ENCODE assay signal across 8 mouse cellular contexts in the genomic region with DNA sequence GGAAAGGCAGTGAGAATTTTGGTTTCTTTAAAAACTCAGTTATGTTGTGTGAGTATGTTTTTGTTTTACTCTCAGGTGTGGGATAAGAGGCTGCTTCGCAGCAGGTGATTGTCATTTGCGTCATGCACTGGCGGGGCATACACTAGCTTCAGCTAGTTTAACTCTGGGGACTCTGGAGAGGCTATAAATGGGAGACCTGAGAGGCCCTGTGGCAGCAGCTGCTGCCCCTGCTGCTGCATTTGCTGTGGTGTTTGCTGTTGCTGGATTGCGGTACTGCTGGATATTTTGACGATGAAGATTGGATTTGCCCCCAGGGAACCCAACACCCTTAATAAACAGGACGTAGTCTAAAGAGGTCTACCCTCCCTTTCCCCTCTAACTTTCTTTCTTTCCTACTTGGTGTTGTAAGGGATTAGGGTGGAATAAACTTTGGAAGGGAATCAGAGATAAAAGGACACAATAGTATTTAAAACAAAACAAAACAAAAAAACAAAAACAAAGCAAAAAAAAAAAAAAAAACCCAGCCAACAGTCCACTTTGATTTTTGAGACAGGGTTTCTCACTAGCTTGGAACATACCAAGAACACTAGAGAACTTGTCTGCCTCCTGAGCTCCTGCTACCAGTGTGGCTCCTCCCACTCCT. TPM values are rescaled to one million over a fixed set of nuclear protein-coding genes. Genes with fewer than 3 reads are reported as not detected.
A peak's percentile ranks its signal among the peaks of the same experiment; 100 is the strongest.
DNase-seq lines count a peak whose midpoint lies in the region; ATAC-seq and TF ChIP-seq lines count a peak whose summit lies in the region.

No protein-coding gene starts in this region.

- TF ChIP-seq EP300 in lung, postnatal 0 days (IDR thresholded peaks at IDR 0.05) = no peak

- TF ChIP-seq POLR2A in bone marrow, adult 2 months (IDR thresholded peaks at IDR 0.05; ENCODE audit: borderline replicate concordance, control insufficient read depth, low read depth, low read length) = no peak

- no peak for TF ChIP-seq CTCF in bone marrow, adult 2 months (IDR thresholded peaks at IDR 0.05; ENCODE audit: control insufficient read depth, insufficient read depth, low read length)
- no peak for TF ChIP-seq CTCF in lung, postnatal 0 days (IDR thresholded peaks at IDR 0.05)

- no peaks in the 10 kb centered on the region for H3K9me3 ChIP-seq in hindbrain, embryonic 14.5 days (ENCODE audit: control insufficient read depth, low read length)
- H3K9me3 ChIP-seq in lung, postnatal 0 days (ENCODE audit: low read length) = no peaks in the 10 kb centered on the region

- no peaks in the 10 kb centered on the region for H3K27me3 ChIP-seq in hindbrain, embryonic 14.5 days (ENCODE audit: control insufficient read depth, insufficient read depth, low read length)
- H3K27me3 ChIP-seq in lung, postnatal 0 days (replicated peaks; ENCODE audit: insufficient read depth, low read length) = no peaks in the 10 kb centered on the region

- H3K4me1 ChIP-seq in bone marrow, adult 2 months (ENCODE audit: control insufficient read depth, insufficient read depth, low read length) = peaks cover 3% of the 10 kb centered on the region; the same call in 1 of the 2 replicates
- H3K4me1 ChIP-seq in hindbrain, embryonic 14.5 days (replicated peaks; ENCODE audit: control insufficient read depth, insufficient read depth, low read length) = 0 out of 2 replicates have a peak, but pooled peaks cover 11% of the 10 kb centered on the region
- H3K4me1 ChIP-seq in lung, postnatal 0 days (ENCODE audit: insufficient read depth, low read depth, low read length) = no peaks in the 10 kb centered on the region

- peak; percentile 67 for DNase-seq in embryo, embryonic 10.5 days (ENCODE audit: low spot score)
- no peak for DNase-seq in embryo, embryonic 9.5 days (ENCODE audit: extremely low spot score)
- no peak for DNase-seq in hindbrain, embryonic 14.5 days (ENCODE audit: low spot score)
- peak; percentile 76 for DNase-seq in lung, postnatal 0 days (ENCODE audit: low spot score)
- DNase-seq in adrenal gland, adult 8-10 months = no peak
- no peak for DNase-seq in left cerebral cortex, adult 18-20 months (ENCODE audit: low spot score in 2 of 2)
- DNase-seq in urinary bladder, postnatal 4 days (ENCODE audit: low spot score in 2 of 2) = no peak

- H3K36me3 ChIP-seq in hindbrain, embryonic 14.5 days (replicated peaks; ENCODE audit: control insufficient read depth, insufficient read depth) = no peaks in the 10 kb centered on the region
- H3K36me3 ChIP-seq in lung, postnatal 0 days (ENCODE audit: insufficient read depth, low read length) = no peaks in the 10 kb centered on the region

- ATAC-seq in hindbrain, embryonic 14.5 days (ENCODE audit: low FRiP score) = no peak
- no peak for ATAC-seq in lung, postnatal 0 days

- no peak overlapping the region for H3K4me3 ChIP-seq in bone marrow, adult 2 months (replicated peaks; ENCODE audit: control insufficient read depth, low read depth, low read length)
- H3K4me3 ChIP-seq in hindbrain, embryonic 14.5 days (replicated peaks; ENCODE audit: low read length) = peak overlapping the region; percentile 14
- H3K4me3 ChIP-seq in lung, postnatal 0 days (ENCODE audit: low read depth, low read length) = no peak overlapping the region

- peak overlapping the region; percentile 35; the same call in 1 of the 2 replicates for H3K27ac ChIP-seq in bone marrow, adult 2 months (ENCODE audit: control insufficient read depth, insufficient read depth, low read depth, low read length, poor library complexity)
- H3K27ac ChIP-seq in hindbrain, embryonic 14.5 days = no peak overlapping the region
- no peak overlapping the region for H3K27ac ChIP-seq in lung, postnatal 0 days (ENCODE audit: low read length)

- peak overlapping the region; percentile 50 for H3K4me2 ChIP-seq in hindbrain, embryonic 14.5 days (replicated peaks)
- no peak overlapping the region for H3K4me2 ChIP-seq in lung, postnatal 0 days (replicated peaks; ENCODE audit: low read depth, low read length)

- 60% methylated on average over 6 of the region's 6 CpGs for WGBS in bone marrow, adult 2 months
- 39% methylated on average over 6 of the region's 6 CpGs for WGBS in hindbrain, embryonic 14.5 days
- WGBS in lung, postnatal 0 days = 29% methylated on average over 6 of the region's 6 CpGs

- no peak overlapping the region for H3K9ac ChIP-seq in hindbrain, embryonic 14.5 days
- no peak overlapping the region for H3K9ac ChIP-seq in lung, postnatal 0 days (replicated peaks; ENCODE audit: low read depth)

RNA-seq across cellular contexts. Expression of gene Slc4a8, which starts 14.9 kb away (rescaled TPM):
- polyA plus RNA-seq in bone marrow, adult 2 months (2011; ENCODE audit: insufficient read depth, insufficient read length, low replicate concordance, missing spikeins) = 0.84 and 5.2 TPM in 2 replicates
- polyA plus RNA-seq in hindbrain, embryonic 14.5 days (2014; fragmentation: Nextera tagmentation; extraction: Ambion mirVana) = 23.6 and 24.0 TPM in 2 replicates
- 3.9 and 5.5 TPM in 2 replicates for polyA plus RNA-seq in lung, postnatal 0 days (2015; fragmentation: Nextera tagmentation; extraction: Ambion mirVana)
- total RNA-seq in adrenal gland, adult 8-10 months (2022) = 10 to 100 TPM in 3 of 4 experiments, 1 to 10 TPM in 1; 6.2 to 20.5 (median 11.4) TPM
- total RNA-seq in left cerebral cortex, adult 18-20 months (2021) = 10 to 100 TPM; 67.6 to 73.7 TPM

RNA-seq across cellular contexts. Expression of gene Galnt6, which starts 17.4 kb away (rescaled TPM):
- 4.4 and 11.8 TPM in 2 replicates for polyA plus RNA-seq in bone marrow, adult 2 months (2011; ENCODE audit: insufficient read depth, insufficient read length, low replicate concordance, missing spikeins)
- 0.16 TPM in 2 replicates for polyA plus RNA-seq in hindbrain, embryonic 14.5 days (2014; fragmentation: Nextera tagmentation; extraction: Ambion mirVana)
- polyA plus RNA-seq in lung, postnatal 0 days (2015; fragmentation: Nextera tagmentation; extraction: Ambion mirVana) = 1.2 TPM in 2 replicates
- 1 to 10 TPM; 5.1 to 7.2 (median 5.8) TPM for total RNA-seq in adrenal gland, adult 8-10 months (2022)
- 1 to 10 TPM; 5.7 to 6.7 TPM for total RNA-seq in left cerebral cortex, adult 18-20 months (2021)

RNA-seq across cellular contexts. Expression of gene Cela1, which starts 58.9 kb away (rescaled TPM):
- polyA plus RNA-seq in bone marrow, adult 2 months (2011; ENCODE audit: insufficient read depth, insufficient read length, low replicate concordance, missing spikeins) = 55.3 and 57.2 TPM in 2 replicates
- 1.0 and 1.4 TPM in 2 replicates for polyA plus RNA-seq in hindbrain, embryonic 14.5 days (2014; fragmentation: Nextera tagmentation; extraction: Ambion mirVana)
- polyA plus RNA-seq in lung, postnatal 0 days (2015; fragmentation: Nextera tagmentation; extraction: Ambion mirVana) = 5.0 and 11.4 TPM in 2 replicates
- 100 to 1,000 TPM; 107 to 119 (median 115) TPM for total RNA-seq in adrenal gland, adult 8-10 months (2022)
- total RNA-seq in left cerebral cortex, adult 18-20 months (2021) = 1 to 10 TPM; 2.7 TPM

Comparison
In these comparisons a context has a peak if more than half of its experiments do, and no peak if none do; other contexts are left out.
1. DNase-seq: peak in embryo, embryonic 10.5 days (single experiment) and lung, postnatal 0 days (single experiment); none in embryo, embryonic 9.5 days (single experiment), hindbrain, embryonic 14.5 days (single experiment), adrenal gland, adult 8-10 months (single experiment), left cerebral cortex, adult 18-20 months (0 of 2) and urinary bladder, postnatal 4 days (0 of 2).